Mouse (Mus musculus) heart, embryonic 12.5 days (tissue): ENCODE data around the gene 2700097O09Rik. TPM values are rescaled to one million over a fixed set of nuclear protein-coding genes. Genes with fewer than 3 reads are reported as not detected.

Source experiments
- ATAC-seq: fragments of 200-750 bp; cut with Nextera tagmentation; 2 replicates; pipeline ENCODE4 v1.8.0; 2017; ENCODE audit warnings: moderate TSS enrichment, moderate library complexity; ENCODE audit not compliant: insufficient number of reproducible peaks, low FRiP score
- H3K27ac ChIP-seq: fragments of 300-500 bp; sonication (generic); 2 replicates; pipeline ENCODE4 v1.5.1; 2016; ENCODE audit warnings: mild to moderate bottlenecking, moderate library complexity; ENCODE audit not compliant: poor library complexity, severe bottlenecking
- H3K27me3 ChIP-seq: fragments of 300-500 bp; sonication (generic); replicated peaks from 2 replicates; pipeline ENCODE4 v1.6.1; 2016; ENCODE audit warnings: mild to moderate bottlenecking, moderate library complexity
- H3K36me3 ChIP-seq: fragments of 300-500 bp; sonication (generic); 2 replicates; pipeline ENCODE4 v1.6.1; 2016; ENCODE audit warnings: mild to moderate bottlenecking, moderate library complexity
- H3K4me1 ChIP-seq: fragments of 300-500 bp; sonication (generic); replicated peaks from 2 replicates; pipeline ENCODE4 v1.6.1; 2016; ENCODE audit warnings: mild to moderate bottlenecking
- H3K4me2 ChIP-seq: fragments of 300-500 bp; sonication (generic); 2 replicates; pipeline ENCODE4 v1.6.1; 2016; ENCODE audit warnings: mild to moderate bottlenecking, moderate library complexity
- H3K4me3 ChIP-seq: fragments of 300-500 bp; sonication (generic); 2 replicates; pipeline ENCODE4 v1.5.1; 2016; ENCODE audit warnings: mild to moderate bottlenecking
- H3K9ac ChIP-seq: fragments of 300-500 bp; sonication (generic); 2 replicates; pipeline ENCODE4 v1.6.1; 2016; ENCODE audit warnings: mild to moderate bottlenecking, moderate library complexity
- H3K9me3 ChIP-seq: fragments of 300-500 bp; sonication (generic); replicated peaks from 2 replicates; pipeline ENCODE4 v1.6.1; 2016; ENCODE audit warnings: mild to moderate bottlenecking, moderate library complexity
- WGBS: fragments of 180-500 bp; shearing (Covaris S2); methylation state at CpG from one replicate; pipeline ENCODE4 v1.1.7; 2016; 5-methylcytosine and 5-hydroxymethylcytosine counted together
- polyA plus RNA-seq: library from polyadenylated mRNA; unstranded; fragments of >200 nt; fragmentation: Nextera tagmentation; extraction: Ambion mirVana; gene quantifications from 2 replicates; pipeline ENCODE4 v1.2.1, GENCODE M21; 2016

Gene 2700097O09Rik
- polyA plus RNA-seq, 1 experiment from 2014 or later, result 26.8 TPM

DNA sequence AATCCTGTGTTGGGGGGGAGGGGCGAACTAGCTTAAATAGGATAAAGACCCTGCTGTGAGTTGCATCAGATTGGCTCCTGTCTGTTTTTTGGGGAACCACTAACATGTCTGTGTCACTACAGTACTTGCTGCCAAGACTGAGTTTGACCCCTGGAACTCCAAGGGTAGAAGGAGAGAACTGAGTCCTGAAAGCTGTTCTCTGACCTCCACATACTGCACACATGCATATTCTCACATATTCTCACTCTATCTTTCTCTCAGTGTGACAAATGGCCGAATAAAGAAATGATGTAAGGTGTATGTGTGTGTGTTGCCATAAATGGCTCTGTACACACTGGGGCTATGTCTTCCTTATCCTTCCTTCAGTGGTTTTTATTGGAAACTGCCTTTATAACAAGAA, 56.6 kb downstream of the 2700097O09Rik start:
- no peaks in the 10 kb centered on the region for H3K27me3 ChIP-seq
- 75% methylated on average over 2 of the region's 2 CpGs for WGBS
- ATAC-seq, result no peak
- no peak overlapping the region for H3K4me3 ChIP-seq
- peaks cover 4% of the 10 kb centered on the region; the same call in 1 of the 2 replicates for H3K9me3 ChIP-seq
- no peaks in the 10 kb centered on the region for H3K4me1 ChIP-seq
- no peak overlapping the region for H3K9ac ChIP-seq
- H3K36me3 ChIP-seq, result no peaks in the 10 kb centered on the region
- H3K27ac ChIP-seq, result no peak overlapping the region
- no peak overlapping the region for H3K4me2 ChIP-seq

DNA sequence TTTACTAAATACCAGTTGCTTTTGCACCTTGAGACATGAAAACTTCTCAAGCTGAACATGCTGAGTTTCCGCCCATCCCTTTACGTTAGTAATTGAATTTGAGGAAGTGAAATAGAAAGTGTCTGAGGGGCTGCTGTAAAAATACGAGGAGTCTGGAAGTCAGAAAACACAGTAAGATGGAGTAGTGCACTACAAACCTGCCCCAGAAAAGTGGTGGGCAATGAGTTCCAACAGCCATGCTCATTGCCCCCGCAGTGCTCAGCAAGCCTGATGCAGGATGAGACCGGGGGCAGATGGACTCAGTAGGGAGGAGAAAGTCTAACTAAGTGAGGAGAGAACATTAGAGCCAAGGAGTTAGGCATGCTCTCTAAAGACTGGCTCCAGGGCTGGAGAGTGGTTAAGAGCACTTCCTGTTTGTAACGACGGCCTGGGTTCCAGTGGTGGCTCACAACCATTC, 60.5 kb downstream of the 2700097O09Rik start:
- H3K4me2 ChIP-seq, result no peak overlapping the region
- H3K27ac ChIP-seq, result no peak overlapping the region
- no peaks in the 10 kb centered on the region for H3K4me1 ChIP-seq
- H3K4me3 ChIP-seq, result no peak overlapping the region
- no peaks in the 10 kb centered on the region for H3K36me3 ChIP-seq
- ATAC-seq, result no peak
- no peak overlapping the region for H3K9ac ChIP-seq
- H3K9me3 ChIP-seq, result peaks cover 3% of the 10 kb centered on the region; the same call in 1 of the 2 replicates
- 85% methylated on average over 7 of the region's 7 CpGs for WGBS
- no peaks in the 10 kb centered on the region for H3K27me3 ChIP-seq

DNA sequence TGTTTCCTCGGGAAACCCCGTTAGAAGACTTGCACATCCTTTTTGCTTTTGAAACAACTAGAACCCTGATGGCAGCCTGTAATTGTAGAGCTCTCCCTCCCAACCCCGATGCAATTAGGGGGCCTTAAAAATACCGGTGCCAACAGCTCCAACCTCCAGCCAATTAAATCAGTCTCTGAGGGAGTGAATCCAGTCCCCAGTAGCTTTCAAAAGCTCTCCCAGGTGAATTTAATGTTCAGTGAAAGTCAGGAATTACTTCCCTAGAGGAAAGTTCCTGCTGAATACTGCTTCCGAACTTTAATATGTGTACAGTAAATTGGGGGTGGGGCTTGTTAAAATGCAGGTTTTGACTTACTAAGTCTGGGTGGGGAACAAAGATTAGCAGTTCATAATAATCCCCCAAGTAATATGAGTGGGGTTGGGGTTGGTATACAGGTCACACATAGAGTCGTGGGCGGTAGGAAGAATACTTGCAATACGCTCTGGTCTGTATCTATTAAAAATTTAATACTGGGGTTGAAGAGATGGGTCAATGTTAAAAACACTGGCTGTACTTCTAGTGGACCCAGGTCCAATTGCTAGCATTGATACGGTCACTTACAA, 62.7 kb downstream of the 2700097O09Rik start:
- WGBS, result 74% methylated on average over 9 of the region's 9 CpGs
- Histone ChIP-seq H3K36me3 (no peaks in the 10 kb centered on the region), H3K27me3 (no peaks in the 10 kb centered on the region), H3K4me3 (no peak overlapping the region), H3K9me3 (no peaks in the 10 kb centered on the region), H3K4me2 (no peak overlapping the region), H3K27ac (no peak overlapping the region), H3K9ac (no peak overlapping the region), H3K4me1 (no peaks in the 10 kb centered on the region)
- no peak for ATAC-seq

DNA sequence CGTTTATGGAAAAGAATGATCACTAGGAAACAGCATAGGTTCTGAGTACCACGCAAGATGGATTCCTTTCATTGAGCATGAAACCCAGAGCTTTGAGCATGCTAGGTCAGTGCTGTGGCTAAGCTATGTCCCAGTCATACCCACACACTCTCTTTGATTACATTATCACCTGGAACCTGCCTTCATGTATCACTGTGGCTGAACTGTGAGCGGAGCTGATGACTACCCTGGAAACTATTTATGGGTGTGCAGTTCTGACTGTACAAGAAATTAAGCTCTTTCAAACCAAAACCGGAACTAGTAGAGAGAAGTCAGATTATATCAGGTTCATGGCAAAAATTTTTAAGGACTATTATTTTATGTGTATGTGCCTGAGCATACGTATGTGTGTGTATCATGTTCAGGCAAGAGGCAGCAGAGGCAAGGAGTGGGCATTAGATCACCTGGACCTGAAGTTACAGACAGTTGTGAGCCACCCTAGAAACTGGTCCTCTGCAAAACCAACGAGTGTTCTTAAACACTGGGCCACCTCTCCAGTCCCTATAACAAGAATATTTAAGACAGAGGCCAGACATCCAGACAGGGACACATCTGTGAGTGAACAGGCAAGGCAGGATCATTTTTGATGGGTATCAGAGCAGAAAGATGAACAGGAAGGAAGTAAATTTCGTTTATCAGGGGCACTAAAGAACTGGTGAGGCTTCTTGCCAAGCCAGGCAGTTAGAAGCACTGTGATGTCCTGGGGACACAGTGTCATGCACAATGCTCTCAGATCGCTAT, 63.4 kb downstream of the 2700097O09Rik start:
- H3K4me2 ChIP-seq, result no peak overlapping the region
- H3K4me3 ChIP-seq, result no peak overlapping the region
- H3K4me1 ChIP-seq, result no peaks in the 10 kb centered on the region
- H3K9ac ChIP-seq, result no peak overlapping the region
- no peak overlapping the region for H3K27ac ChIP-seq
- WGBS, result 71% methylated on average over 8 of the region's 8 CpGs
- no peaks in the 10 kb centered on the region for H3K36me3 ChIP-seq
- no peaks in the 10 kb centered on the region for H3K27me3 ChIP-seq
- H3K9me3 ChIP-seq, result no peaks in the 10 kb centered on the region
- ATAC-seq, result no peak

DNA sequence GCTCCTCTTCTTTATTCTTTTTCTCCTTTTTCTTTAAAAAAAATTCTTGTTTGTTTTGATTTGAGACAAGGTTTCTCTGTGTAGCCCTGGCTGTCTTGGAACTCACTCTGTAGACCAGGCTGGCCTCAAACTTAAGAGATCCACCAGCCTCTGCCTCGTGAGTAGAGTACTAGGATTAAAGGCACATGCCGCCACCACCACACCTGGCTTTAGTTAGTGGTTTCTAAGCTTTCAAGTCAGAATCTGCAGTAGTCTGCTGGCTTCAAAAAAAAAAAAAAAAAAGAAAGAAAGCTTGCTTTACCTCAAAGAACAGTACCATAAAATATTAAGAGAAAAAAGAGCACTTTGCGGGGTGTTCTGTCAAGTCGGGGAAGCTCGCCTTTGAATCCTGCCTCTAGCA, 64.5 kb downstream of the 2700097O09Rik start:
- no peak for ATAC-seq
- Histone ChIP-seq H3K4me1 (no peaks in the 10 kb centered on the region), H3K9me3 (no peaks in the 10 kb centered on the region), H3K4me3 (no peak overlapping the region), H3K4me2 (no peak overlapping the region), H3K27ac (no peak overlapping the region), H3K36me3 (no peaks in the 10 kb centered on the region), H3K9ac (no peak overlapping the region), H3K27me3 (no peaks in the 10 kb centered on the region)
- 82% methylated on average over 5 of the region's 5 CpGs for WGBS

DNA sequence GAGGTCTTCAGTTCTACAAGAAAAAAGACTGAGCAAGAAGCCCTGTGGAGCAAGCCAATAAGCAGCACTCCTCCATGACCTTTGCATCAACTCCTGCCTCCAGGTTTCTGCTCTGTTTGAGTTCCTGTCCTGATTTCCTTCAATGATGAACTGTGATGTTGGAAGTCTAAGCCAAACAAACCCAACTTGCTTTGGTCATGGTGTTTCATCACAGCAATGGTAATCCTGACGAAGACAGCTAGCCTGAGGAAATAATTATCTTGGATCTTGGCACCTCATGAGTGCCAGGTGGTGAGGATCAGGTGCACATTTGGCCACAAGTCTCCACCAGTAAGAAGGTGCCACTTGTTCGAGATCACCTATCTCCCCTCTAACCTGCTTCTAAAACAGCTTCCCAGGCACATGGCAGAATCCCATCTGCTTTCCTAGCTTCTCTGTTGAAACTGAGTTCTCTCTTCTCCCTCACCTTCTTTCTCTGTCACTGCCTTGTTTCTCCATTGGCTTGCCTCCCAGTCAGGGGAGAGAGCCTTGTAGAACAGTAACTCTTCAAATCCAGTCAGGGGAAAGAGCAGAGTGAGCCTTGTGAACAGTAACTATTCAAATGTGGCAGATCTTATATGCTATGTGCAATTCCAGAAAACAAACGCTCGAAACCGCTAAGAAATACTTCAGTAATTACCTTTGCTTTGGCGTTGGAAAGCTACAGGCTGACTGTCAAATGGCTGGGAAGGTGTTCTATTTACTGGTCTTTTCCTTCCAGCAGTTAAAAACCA, 66.1 kb downstream of the 2700097O09Rik start, which contains the start of gene Baz1a:
Baz1a (minus strand) TSS at position 723 of the 773 bp plus-strand sequence.
- ATAC-seq, result no peak
- H3K27me3 ChIP-seq, result no peaks in the 10 kb centered on the region

DNA sequence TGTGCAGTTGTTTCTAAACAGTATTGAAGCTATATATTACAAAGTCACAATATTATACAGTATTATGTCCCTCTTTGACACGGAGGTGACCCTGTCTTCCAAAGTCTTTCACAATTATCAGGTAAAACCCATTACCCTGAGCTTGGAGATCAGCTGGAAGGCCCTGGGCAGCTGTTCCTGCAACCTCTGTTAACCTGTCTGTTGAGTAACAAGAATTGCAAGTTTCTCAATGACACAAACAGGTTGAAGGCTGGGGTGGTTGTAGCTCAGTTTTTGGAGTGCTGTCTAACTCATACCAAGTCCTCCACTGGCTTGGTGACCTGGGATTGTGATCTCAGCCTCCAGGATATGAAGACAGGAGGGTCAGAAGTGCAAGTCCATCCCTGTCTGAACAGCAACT, 66.9 kb downstream of the 2700097O09Rik start:
- Histone ChIP-seq H3K36me3 (no peaks in the 10 kb centered on the region), H3K27ac (no peak overlapping the region), H3K9me3 (no peaks in the 10 kb centered on the region), H3K4me3 (no peak overlapping the region), H3K27me3 (no peaks in the 10 kb centered on the region), H3K4me2 (no peak overlapping the region), H3K4me1 (no peaks in the 10 kb centered on the region), H3K9ac (no peak overlapping the region)
- WGBS, result 73% methylated on average over 1 of the region's 1 CpGs
- ATAC-seq, result no peak

More for the DNA sequence above, 66.1 kb downstream of the 2700097O09Rik start, which contains the start of gene Baz1a:
- H3K9me3 ChIP-seq, result no peaks in the 10 kb centered on the region
- no peak within 1 kb of the TSS for H3K4me2 ChIP-seq
- H3K4me3 ChIP-seq, result no peak within 1 kb of the TSS
- no peaks in the 10 kb centered on the region for H3K4me1 ChIP-seq
- no peaks in the 10 kb centered on the region for H3K36me3 ChIP-seq
- H3K9ac ChIP-seq, result no peak within 1 kb of the TSS
- 82% methylated on average over 6 of the region's 6 CpGs for WGBS
- H3K27ac ChIP-seq, result no peak within 1 kb of the TSS

DNA sequence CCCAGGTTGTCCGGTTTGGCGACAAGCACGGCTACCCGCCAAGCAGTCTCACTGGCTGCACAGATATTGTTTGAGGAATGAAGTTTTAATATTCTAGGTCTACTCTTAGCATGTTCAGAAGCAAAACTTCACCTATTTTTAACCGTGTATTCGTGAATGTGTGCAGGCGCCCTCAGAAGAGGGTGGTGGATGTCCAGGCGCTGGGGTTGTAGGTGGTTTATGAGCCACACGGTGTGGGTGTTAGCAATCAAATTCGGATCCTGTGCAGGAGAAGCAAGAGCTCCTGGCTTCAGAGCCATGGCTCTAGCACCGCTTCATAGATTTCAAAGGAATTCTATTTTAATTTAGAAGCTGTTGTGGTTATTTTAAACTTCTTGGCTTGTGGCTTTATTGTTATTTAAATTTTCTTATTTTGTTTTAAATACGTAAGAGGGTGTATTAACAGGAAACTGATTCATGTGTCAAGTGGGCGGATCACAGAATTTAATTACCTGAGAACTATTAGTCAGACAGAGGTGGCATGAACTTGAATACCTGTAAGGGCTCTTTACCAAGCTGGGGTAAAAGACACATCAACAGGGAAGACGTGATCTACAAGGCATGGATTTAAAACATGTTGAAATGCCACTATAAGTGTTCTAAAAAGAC, 72.4 kb downstream of the 2700097O09Rik start:
- no peak overlapping the region for H3K9ac ChIP-seq
- H3K9me3 ChIP-seq, result 0 out of 2 replicates have a peak, but pooled peaks cover 4% of the 10 kb centered on the region
- no peak overlapping the region for H3K4me3 ChIP-seq
- H3K36me3 ChIP-seq, result no peaks in the 10 kb centered on the region
- WGBS, result 85% methylated on average over 14 of the region's 14 CpGs
- H3K27ac ChIP-seq, result no peak overlapping the region
- H3K27me3 ChIP-seq, result no peaks in the 10 kb centered on the region
- no peaks in the 10 kb centered on the region for H3K4me1 ChIP-seq
- ATAC-seq, result no peak
- H3K4me2 ChIP-seq, result no peak overlapping the region

DNA sequence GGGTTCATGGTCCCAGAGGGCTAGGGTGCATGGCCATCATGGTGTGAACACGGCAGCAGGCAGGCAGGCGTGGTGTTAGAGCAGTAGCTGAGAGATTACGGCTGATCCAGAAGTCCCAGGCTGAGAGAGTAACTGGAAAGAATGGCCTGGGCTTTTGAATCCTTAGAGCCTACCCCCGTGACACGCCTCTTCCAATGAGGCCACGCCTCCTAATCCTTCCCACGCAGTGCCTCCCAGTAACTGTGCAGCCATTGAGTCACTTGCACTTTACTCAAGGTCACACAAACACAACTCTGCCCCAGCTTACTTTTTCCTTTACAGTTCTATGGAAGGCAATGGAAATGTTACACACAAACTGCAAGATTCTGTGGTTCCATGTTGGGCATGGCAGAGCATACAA, 73.8 kb downstream of the 2700097O09Rik start:
- Histone ChIP-seq H3K36me3 (no peaks in the 10 kb centered on the region), H3K4me3 (no peak overlapping the region), H3K4me2 (no peak overlapping the region), H3K4me1 (no peaks in the 10 kb centered on the region), H3K27ac (no peak overlapping the region), H3K27me3 (no peaks in the 10 kb centered on the region), H3K9ac (no peak overlapping the region), H3K9me3 (0 out of 2 replicates have a peak, but pooled peaks cover 4% of the 10 kb centered on the region)
- no peak for ATAC-seq
- 89% methylated on average over 7 of the region's 7 CpGs for WGBS

DNA sequence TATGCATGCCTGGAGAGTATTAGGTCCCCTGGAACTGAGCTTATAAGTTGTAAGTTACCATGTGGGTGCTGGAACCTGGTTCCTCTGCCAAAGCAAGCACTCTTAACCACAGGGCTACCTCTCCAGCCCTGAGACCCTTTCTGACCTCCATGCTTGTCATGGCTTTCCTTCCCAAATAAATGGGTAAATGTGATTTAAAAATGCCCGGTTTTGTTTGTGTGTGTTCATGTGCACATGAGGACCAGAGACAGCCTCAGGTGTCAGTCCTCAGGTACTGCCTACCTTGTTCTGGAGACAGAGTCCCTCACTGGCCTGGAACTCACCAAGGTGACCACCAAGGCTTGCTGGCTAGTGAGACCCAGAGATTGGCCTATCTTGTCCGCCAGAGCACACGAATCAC, 75.5 kb downstream of the 2700097O09Rik start:
- Histone ChIP-seq H3K27me3 (no peaks in the 10 kb centered on the region), H3K9me3 (0 out of 2 replicates have a peak, but pooled peaks cover 4% of the 10 kb centered on the region), H3K36me3 (no peaks in the 10 kb centered on the region), H3K4me3 (no peak overlapping the region), H3K4me2 (no peak overlapping the region), H3K4me1 (no peaks in the 10 kb centered on the region), H3K27ac (no peak overlapping the region), H3K9ac (no peak overlapping the region)
- ATAC-seq, result no peak
- 83% methylated on average over 3 of the region's 3 CpGs for WGBS
